Mouse (Mus musculus) kidney, adult 11 months (tissue): Measurements from ENCODE around the gene Shisal2a.

Source experiments
- DNase-seq: peaks from one replicate; pipeline ENCODE4 v3.0.0; 2022

Shisal2a gene

GRCm38 (mm10) chr4:108383183-108383714, at the start of gene Shisal2a:
Gene Shisal2a, minus strand, starts transcription at chr4:108383349.
- no peak for DNase-seq

GRCm38 (mm10) chr4:108431561-108431936, 48.4 kb upstream of the Shisal2a start:
- no peak for DNase-seq

- DNase-seq = no peak
Observed at GRCm38 (mm10) chr4:108430656-108431560, 47.8 kb upstream of the Shisal2a start.

- DNase-seq = no peak
Observed at GRCm38 (mm10) chr4:108428341-108428721, 45.2 kb upstream of the Shisal2a start.

- DNase-seq = no peak
Observed at GRCm38 (mm10) chr4:108427719-108428340, 44.7 kb upstream of the Shisal2a start.

GRCm38 (mm10) chr4:108424587-108424986, 41.4 kb upstream of the Shisal2a start:
- no peak for DNase-seq

GRCm38 (mm10) chr4:108407621-108408020, 24.5 kb upstream of the Shisal2a start:
- DNase-seq = no peak

GRCm38 (mm10) chr4:108406861-108407401, 23.8 kb upstream of the Shisal2a start, which contains the start of gene Gpx7:
Gene Gpx7, minus strand, starts transcription at chr4:108406961.
- DNase-seq = no peak

GRCm38 (mm10) chr4:108406138-108406860, 23.1 kb upstream of the Shisal2a start:
- peak; percentile 37 for DNase-seq

GRCm38 (mm10) chr4:108405766-108406137, 22.6 kb upstream of the Shisal2a start:
- DNase-seq = peak; percentile 13

- no peak for DNase-seq
Observed at GRCm38 (mm10) chr4:108403861-108404635, 20.9 kb upstream of the Shisal2a start.

GRCm38 (mm10) chr4:108400395-108400794, 17.2 kb upstream of the Shisal2a start:
- no peak for DNase-seq

GRCm38 (mm10) chr4:108394236-108394635, 11.1 kb upstream of the Shisal2a start:
- no peak for DNase-seq

GRCm38 (mm10) chr4:108392558-108392957, 9.4 kb upstream of the Shisal2a start:
- peak; percentile 10 for DNase-seq

GRCm38 (mm10) chr4:108391124-108391523, 8.0 kb upstream of the Shisal2a start:
- DNase-seq = no peak

GRCm38 (mm10) chr4:108388741-108389140, 5.6 kb upstream of the Shisal2a start:
- no peak for DNase-seq

GRCm38 (mm10) chr4:108387681-108388253, 4.6 kb upstream of the Shisal2a start:
- peak; percentile 34 for DNase-seq

- no peak for DNase-seq
Observed at GRCm38 (mm10) chr4:108387106-108387505, 4.0 kb upstream of the Shisal2a start.

GRCm38 (mm10) chr4:108386087-108386486, 2.9 kb upstream of the Shisal2a start:
- DNase-seq = no peak

- no peak for DNase-seq
Observed at GRCm38 (mm10) chr4:108380146-108380545, 3.0 kb downstream of the Shisal2a start.

- no peak for DNase-seq
Observed at GRCm38 (mm10) chr4:108379476-108379875, 3.7 kb downstream of the Shisal2a start.

- no peak for DNase-seq
Observed at GRCm38 (mm10) chr4:108372166-108372565, 11.0 kb downstream of the Shisal2a start.
